Mouse (Mus musculus): ENCODE measurements at regions not wholly inside any gene's neighbourhood (a gene's known extent, or its start where the extent isn't known, plus 50 kb on each side); places are given as distances from the start of the nearest gene placed in this dataset.

DNA sequence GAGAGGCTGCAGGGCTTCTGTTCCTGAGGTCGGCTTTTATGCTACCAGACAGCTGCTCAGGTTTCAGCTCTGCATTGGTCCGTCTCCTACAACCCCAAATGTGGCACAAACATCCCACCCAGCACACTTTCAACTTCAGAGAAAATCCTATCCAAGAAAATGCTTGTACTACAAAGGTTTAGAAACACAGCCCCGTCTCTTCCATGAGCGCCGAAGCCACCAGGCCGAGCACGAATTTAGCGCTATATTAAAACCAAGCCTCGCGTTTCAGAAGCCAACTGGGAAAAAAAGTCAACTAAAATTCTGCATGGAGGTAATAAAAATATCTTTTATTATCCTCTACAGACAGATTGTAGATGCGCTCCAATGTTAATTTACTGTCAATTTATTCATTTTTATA lies 198.4 kb downstream of the Rpap3 start:
- no peak for ATAC-seq (ENCODE audit: insufficient number of reproducible peaks, low FRiP score, low TSS enrichment)

DNA sequence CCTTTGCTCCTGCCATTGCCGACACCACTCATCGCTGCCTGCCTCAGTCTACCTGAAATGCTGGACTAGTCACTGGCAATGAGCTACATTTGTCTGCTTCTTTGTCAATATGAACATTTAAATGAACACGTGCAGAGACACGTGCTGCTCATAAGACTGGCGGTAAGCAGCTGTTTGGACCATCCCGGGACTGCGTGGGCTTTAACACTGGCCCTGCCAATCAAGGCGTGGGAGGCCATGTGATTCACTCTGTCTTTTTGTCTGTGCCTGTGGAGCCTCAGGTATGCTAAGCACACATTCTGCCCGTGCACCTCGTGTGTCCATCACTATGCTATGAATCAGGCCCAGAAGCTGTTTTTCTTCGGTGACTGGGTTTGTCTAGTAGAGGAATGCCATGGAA lies 199.9 kb downstream of the Rpap3 start:
- ATAC-seq (ENCODE audit: insufficient number of reproducible peaks, low FRiP score, low TSS enrichment): no peak

DNA sequence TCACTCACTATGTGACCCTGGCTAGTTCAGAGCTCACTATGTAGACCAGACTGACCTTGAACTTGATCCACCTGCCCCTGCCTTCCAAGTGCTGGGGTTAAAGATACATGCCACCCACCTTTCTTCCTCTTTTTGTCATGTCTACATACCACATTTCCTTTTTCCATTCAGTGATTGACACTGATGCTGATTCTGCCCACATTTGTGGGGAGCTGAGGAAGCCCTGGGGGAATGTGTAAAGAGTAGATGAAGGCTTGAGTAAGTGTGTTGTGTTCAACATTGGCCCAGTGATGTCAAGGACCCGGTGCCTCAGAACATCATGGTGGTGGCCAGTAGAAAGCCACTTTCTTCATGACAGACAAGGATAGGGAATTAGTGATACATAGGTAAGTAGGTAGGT lies 201.3 kb downstream of the Rpap3 start:
- ATAC-seq (ENCODE audit: insufficient number of reproducible peaks, low FRiP score, low TSS enrichment): no peak

DNA sequence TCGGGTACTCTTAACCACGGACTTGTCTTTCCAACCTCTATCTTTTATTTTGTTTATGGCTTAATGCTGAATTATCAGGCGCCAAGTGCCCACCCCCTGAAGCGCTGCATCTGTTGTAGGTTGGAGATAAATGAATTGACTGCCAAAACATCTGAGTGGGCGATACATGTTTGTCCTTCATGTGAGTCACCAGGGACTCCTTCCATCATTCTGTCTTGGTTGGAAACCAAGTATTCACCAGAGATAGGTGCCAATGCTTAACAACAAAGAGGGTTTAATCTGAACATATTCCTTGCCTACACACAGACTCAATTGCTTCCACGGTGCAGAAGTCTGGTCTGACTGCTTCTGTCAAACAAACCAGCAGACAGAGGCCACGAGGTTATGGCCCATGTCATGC lies 203.6 kb downstream of the Rpap3 start:
- no peak for ATAC-seq (ENCODE audit: insufficient number of reproducible peaks, low FRiP score, low TSS enrichment)

DNA sequence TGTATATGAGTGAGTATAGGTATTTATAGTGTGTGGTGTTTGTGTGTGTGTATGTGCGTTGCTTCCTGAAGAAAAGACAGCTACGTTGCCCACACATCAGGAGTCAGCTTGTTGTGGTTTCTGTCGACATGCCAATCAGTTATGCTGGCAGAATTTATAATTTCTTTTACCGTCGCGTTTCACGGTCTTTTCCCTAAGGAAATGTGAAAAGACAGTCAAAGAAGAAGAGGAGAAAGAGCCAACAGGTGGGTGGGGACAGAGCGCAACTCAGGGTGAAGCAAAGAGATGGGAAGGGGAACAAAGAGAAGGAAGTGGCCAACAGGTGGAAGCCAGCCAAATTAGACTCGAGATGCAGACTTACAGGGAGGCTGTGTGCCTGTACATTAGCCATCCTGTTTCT lies 204.2 kb downstream of the Rpap3 start:
- no peak for ATAC-seq (ENCODE audit: insufficient number of reproducible peaks, low FRiP score, low TSS enrichment)

DNA sequence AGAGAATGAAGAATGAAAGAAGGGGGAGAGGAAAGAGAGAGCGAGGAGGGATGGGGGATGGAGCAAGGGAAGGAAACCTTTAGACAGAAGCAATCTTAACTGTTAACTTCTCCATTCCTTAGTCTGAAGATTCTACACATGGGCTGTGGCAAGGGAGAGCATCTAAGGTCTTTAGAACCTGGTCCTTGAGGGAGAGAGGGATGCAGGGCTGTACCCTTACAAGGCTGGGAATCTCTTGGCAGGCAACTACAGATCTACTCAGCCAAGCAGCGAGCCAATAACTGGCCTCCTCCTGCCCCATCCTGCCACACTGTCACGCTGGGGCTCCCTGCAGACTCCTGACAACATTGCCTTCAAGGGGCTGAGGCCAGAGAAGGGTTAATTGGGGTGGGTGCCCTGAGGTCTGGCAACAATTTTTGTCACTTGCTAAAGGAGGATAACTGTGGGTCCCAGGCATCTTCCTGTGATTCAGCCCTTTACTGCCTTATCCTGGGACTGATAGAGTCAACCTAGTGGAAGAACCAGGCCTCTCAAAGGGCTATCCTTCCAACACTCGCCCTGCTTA lies 205.7 kb downstream of the Rpap3 start:
- no peak for ATAC-seq (ENCODE audit: insufficient number of reproducible peaks, low FRiP score, low TSS enrichment)

DNA sequence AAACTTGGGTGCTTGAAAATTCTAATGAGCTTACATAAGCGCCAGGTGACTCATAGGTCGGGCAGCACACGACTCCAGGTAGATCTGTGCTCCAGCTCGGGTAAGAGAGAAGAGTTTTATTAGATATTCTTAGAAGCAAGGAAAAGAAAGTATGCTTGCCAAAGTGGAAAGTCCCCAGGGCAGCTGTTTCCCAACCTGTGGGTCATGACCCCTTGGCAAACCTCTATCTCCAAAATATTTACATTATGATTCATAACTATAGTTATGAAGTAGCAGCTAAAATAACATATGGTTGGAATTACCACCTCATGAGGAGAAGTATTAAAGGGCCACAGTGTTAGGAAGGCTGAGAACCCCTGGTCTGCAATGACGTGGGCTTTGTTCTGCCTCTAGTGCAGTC lies 206.4 kb downstream of the Rpap3 start:
- no peak for ATAC-seq (ENCODE audit: insufficient number of reproducible peaks, low FRiP score, low TSS enrichment)

DNA sequence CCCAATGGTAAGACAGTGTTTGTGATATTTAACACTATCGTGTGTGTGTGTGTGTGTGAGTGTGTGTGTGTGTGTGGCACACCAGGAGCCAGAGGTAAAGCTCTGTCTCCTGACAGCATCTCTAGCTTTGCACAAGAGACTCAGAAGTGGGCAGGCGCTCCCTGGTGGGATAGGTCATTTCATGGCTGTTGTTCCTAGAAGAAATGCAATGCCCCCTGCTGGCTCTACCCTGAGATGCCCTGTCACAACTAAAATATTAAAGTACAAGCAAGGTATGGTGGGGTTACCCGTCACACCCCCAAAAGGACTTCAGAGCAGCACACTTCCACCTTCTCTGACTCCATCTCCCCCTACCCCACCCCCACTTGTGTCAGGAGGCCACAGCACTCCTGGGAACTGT lies 207.2 kb downstream of the Rpap3 start:
- no peak for ATAC-seq (ENCODE audit: insufficient number of reproducible peaks, low FRiP score, low TSS enrichment)

DNA sequence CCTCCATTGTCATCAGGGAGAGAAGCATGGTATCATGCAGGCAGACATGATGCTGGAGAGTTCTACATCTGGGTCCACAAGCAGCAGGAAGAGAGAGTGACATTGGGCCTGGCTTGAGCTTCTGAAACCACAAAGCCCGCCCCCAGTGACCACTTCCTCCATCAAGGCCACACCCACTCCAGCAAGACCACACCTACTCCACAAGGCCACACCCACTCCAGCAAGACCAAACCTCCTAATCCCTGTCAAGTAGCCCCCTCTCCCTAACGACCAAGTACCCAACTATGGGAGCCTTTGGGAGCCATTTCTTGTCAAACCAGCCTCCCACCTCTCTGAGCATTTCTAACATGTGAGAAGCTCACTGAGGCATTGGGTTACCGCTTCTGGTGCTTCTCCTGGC lies 209.6 kb downstream of the Rpap3 start:
- ATAC-seq (ENCODE audit: insufficient number of reproducible peaks, low FRiP score, low TSS enrichment): no peak

DNA sequence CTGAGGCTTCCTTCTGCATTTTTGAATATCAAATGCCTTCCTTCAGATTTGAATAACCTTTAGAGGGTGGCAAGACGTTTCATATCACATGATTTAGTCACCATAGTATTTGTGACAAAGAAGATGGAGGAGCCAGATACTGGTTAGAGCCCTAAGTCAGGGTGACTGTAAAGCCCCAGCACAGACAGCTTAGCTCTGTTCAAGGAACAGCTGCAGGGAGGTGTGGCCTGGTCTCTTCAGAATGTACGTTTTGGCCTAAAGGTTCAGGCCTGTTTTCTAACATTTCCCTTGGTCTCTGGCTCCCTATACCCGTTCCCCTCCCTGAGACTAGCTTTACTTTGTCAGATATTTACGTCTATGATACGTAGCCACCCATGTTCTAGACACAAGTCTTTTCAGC lies 212.3 kb downstream of the Rpap3 start:
- no peak for ATAC-seq (ENCODE audit: insufficient number of reproducible peaks, low FRiP score, low TSS enrichment)

DNA sequence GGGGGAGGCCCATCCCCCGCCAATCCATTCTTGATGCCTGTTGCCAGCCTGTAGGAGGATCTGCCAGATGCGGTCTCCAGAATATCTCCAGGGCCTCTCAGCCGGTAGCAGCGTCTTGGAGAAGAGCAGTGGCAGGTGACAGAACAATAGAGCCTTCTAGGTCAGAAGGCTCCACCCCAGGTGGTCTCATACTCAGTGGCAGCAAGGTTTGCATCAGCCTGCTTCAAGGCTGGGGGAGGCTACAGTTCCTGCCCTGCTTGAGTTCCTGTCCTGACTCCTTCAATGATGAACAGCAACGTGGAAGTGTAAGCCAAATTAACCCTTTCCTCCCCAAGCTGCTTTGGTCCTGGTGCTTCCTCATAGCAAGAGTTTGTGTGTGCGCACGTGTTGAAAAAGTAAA lies 213.8 kb downstream of the Rpap3 start:
- no peak for ATAC-seq (ENCODE audit: insufficient number of reproducible peaks, low FRiP score, low TSS enrichment)

DNA sequence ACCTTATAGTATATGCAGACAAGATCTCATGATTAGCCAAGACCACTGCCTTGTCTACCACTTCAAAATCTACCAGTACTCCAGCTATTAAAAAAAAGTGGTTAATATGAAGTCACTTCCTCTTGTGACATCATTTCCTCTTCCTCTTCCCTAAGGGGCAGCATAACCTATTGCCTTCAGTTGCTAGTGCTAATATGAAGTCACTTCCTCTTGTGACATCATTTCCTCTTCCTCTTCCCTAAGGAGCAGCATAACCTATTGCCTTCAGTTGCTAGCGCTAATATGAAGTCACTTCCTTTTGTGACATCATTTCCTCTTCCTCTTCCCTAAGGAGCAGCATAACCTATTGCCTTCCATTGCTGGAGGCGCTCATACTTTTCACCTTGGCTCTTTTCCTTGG lies 218.2 kb downstream of the Rpap3 start:
- no peak for ATAC-seq (ENCODE audit: insufficient number of reproducible peaks, low FRiP score, low TSS enrichment)

DNA sequence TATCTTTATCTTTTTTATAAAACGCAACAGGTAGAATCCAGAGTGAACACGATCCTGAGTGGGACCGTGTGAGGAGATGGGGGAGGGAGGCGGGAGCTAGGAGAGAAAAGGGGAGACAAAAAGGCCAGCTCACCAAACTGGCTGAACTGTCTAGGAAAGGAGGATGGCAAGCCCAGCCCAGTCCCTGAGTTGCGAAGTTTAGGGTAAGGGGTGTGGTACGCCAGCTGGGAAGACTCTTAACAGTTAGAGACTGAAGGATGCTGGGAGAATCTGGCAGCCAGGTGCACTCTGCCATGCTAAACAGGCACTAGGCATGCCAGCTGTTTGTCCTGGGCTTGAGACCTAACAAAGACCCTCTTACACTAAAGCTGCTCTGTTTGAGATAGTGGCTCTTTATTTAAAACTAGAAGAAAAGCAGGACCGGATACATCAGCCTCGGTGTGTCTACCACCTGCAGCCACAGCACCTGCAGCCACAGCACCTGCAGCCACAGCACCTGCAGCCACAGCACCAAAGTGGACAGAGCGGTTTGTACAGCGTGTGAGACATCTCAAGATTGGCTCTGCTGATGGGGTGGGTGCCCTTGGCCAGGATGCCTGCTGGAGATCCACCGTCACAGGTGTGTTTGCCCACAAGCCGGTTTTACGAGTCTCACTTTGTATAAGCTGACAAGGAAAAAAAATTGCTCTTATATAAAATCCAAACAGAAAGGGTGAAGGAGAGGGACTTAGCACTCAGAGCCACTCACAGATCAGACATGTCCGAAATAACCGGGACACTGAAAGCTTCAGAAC lies 225.1 kb upstream of the Amigo2 start:
- ATAC-seq (ENCODE audit: insufficient number of reproducible peaks, low FRiP score, low TSS enrichment): no peak

DNA sequence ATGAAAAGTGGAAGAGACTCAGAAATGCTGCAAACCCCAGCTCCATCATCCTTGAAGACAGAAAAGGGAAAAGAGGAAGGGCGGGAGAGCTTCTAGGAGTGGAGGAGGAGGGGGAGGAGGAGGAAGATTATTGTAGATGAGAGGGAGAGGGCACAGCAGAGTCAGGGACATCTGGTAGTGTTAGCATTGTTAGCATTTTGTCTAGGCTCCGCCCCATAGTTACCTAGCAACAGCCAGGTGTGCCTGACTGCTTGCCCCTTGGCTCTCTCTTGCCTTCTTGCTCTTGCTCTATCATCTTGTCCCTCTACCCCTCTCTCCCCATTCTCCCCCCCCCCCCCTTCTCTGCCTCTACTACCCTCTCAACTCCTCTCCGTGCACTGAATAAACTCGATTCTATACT lies 224.4 kb upstream of the Amigo2 start:
- ATAC-seq (ENCODE audit: insufficient number of reproducible peaks, low FRiP score, low TSS enrichment): no peak

DNA sequence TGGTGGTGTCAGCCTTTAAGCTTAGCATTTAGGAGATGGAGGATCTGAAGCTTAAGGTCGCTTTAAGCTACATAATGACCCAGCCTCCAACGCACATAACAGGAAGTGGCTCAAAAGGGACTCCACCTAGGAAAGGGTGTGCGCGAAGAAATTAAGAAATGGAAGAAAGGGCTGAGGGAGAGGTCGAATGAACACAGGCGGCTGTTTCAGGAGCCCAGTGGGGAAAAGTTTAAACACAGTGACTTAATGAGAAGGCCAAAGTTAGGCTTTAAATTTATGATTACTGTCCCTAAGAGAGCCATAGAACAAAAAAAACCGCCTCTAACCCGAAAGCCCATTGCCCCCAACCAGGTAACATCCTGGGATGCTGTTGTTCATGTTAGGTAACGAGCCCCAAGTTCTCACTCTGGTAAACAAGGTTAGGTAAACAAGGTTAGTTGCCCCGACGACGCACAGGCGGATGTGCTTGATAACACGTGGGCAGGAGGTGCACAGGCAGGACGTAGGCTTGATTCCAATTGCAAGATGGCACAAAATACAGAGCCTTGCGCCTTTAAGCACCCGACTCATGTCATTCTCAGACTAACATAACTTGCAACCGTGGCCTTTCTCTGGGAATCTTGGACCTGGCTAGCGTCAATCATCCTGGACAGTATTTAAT lies 222.7 kb upstream of the Amigo2 start:
- ATAC-seq (ENCODE audit: insufficient number of reproducible peaks, low FRiP score, low TSS enrichment): no peak

DNA sequence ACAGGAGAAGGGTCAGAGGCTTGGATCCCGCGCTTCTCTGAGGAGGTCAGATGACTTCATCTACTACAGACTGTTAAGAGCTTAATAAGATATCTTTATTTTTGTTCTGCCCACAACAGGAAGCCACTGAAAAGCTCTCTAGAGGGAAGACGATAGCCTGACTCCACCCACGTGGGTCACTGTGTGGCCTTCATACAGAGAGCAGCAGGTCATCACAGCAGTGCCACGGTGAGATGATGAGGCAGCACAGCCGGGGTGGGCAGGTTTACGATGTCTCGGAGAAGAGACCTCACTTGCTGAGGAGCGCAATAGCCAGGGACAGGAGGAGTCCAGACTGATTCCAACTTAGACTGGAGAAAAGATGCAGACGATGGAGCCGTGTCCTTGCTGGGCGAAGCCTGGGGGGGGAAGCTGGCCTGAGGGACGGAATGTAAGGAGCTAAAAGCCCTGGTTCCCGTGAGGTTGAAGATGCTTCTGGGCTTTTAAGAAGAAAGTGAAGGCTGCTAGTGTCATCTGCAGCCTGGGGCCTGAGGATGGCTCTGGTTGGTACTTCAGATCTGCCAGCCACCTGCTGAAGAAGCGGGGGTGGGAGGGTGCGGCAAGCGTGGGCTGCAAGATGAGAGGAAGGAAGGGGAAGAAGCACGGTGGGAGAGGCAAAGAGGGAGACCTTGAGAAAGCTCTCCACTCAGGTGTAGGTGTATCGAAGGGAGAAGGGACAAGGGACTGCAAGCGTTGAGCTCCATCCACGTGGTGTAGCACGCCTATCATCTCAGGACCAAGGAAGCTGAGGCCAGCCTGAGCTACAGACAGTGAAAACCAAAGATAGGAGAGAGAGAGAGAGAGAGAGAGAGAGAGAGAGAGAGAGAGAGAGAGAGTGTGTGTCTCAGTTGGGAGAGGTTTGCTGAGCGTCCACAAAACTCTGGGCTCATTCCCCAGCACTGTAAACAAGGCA lies 221.9 kb upstream of the Amigo2 start:
- no peak for ATAC-seq (ENCODE audit: insufficient number of reproducible peaks, low FRiP score, low TSS enrichment)

DNA sequence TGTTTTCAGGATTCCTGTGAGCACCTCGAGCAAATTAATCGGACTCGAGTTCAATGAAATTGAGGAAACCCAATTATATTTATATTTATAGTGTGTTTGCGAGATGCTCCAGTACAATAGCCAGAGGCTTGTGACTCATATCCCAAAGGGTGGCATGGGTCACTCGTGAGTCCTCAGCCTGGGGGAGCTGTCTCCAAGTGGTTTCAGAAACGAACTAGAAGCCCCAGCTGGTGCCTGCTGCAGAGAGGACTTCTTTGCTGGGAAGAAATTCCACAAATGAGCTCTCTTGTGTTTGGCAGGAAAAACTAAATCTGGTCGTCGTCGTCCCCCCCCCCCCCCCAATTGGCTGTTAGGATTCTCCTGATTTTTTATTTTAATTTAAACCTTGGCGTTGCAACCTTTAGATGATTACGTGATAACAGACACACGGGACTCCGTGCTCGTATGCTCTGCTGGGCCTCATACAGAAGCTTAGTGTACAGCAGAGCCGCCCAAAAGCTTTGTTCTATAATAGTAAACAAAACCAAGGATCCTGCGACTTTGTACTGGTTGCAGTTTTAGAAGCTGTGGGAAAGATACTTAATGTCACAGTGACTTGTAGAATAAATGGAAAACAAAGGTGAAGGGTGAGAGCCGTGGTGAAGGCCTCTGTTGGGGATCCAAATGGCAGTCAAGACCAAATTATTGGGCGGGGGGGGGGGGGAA lies 220.8 kb upstream of the Amigo2 start:
- no peak for ATAC-seq (ENCODE audit: insufficient number of reproducible peaks, low FRiP score, low TSS enrichment)

DNA sequence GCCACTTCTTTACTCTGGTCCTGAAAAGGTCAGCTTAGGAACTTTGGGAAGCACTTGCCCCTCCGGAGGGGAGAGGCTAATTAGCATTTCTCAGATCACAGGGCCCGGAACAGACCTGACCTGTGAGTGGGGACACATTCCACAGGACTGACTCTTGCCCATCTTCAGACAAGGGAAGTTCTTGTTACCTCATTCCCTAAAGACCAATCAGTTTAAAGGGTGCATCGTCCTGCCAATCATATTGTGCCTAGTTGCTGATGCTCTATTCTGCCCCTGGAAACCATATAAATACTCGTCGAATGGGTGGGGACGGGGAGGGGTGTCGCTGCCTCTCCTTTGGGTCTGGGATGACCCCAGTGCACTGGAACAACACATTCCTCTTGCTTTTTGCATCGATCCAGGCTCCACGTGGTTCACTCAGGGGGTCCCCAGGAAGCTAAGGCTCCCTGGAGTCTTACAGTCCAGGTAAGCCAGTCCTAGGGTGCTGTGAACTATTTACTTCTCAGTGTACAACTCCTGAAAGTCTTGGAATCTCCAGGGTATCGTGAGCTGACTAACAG lies 219.9 kb upstream of the Amigo2 start:
- no peak for ATAC-seq (ENCODE audit: insufficient number of reproducible peaks, low FRiP score, low TSS enrichment)

DNA sequence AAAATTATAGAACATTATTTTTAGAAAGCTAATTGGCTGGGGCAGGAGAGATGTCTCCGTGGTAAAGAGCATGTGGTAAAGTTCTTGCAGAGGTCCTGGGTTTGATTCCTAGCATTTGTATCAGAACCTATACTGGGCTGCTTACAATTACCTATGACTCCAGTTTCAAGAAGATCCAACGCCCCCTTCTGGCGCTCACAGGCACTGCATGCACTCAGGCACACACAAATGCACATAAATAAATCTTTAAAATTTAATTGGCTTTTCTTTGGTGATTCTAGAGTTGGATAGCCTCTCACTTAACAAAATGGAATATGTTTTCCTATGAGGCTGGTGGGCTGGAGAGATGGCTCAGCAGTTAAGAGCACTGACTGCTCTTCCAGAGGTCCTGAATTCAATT lies 219.0 kb upstream of the Amigo2 start:
- ATAC-seq (ENCODE audit: insufficient number of reproducible peaks, low FRiP score, low TSS enrichment): no peak

DNA sequence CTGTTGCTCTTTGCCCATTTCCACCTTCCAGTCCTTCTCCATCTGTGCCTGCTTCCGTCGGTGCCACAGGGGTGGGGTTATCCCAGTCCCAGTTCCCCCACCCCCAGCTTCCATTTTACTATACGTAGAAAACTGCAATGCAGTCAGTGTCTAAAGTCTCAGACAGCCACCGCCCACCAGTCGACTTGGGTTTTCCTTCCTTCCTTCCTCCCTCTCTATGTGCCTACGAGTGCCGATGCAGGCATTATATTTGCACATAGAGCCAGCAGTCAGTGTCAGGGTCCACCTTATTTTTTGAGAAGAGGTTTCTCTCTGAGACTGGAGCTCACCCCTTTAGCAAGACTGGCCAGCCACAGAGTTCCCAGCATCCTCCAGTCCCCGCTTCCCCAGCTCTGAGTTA lies 218.3 kb upstream of the Amigo2 start:
- no peak for ATAC-seq (ENCODE audit: insufficient number of reproducible peaks, low FRiP score, low TSS enrichment)

Measured in cerebellum, adult (tissue).